Mouse (Mus musculus) hematopoietic stem cell, adult 5-6 weeks (primary cell): ENCODE measurements around the gene Cdh16. TPM values are rescaled to one million over a fixed set of nuclear protein-coding genes. Genes with fewer than 3 reads are reported as not detected.
"Not testable (repeated sequence)": the region's sequence is repeated elsewhere in the genome, so short reads cannot be mapped to it uniquely, and the experiment has no call there.

ENCODE experiments used
- ATAC-seq, 2 experiments: fragments of 125-278 bp in 1 of 2; replicated peaks in 1 of 2; 2 replicates each; pipeline ENCODE4 v1.8.0; 2016 to 2017; ENCODE audit warnings: inconsistent platforms in 2 of 2, mild to moderate bottlenecking in 2 of 2, moderate number of reproducible peaks in 2 of 2, low read depth in 1 of 2, moderate TSS enrichment in 1 of 2; ENCODE audit not compliant: low FRiP score in 2 of 2, poor library complexity in 2 of 2, severe bottlenecking in 2 of 2, insufficient read depth in 1 of 2, low TSS enrichment in 1 of 2
- total RNA-seq: library from RNA; stranded (forward); fragments of 172-1452, 232-1000 nt; gene quantifications from 2 replicates; pipeline ENCODE4 v1.2.3, GENCODE M21; 2017

Gene Cdh16
- not detected in 2 replicates for total RNA-seq

- ATAC-seq: no peak
Observed at GRCm38 (mm10) chr8:104624161-104624560, at the start of gene Cdh16. Gene Cdh16, minus strand, starts transcription at chr8:104624396.

- no peak for ATAC-seq
Observed at GRCm38 (mm10) chr8:104655614-104656013, 31.4 kb upstream of the Cdh16 start.

- peak; percentile 99 for ATAC-seq
Observed at GRCm38 (mm10) chr8:104654984-104655383, 30.8 kb upstream of the Cdh16 start.

GRCm38 (mm10) chr8:104644187-104644586 is 20.0 kb upstream of the Cdh16 start:
- ATAC-seq: not testable (repeated sequence)

GRCm38 (mm10) chr8:104642324-104642654 is 18.1 kb upstream of the Cdh16 start:
- no peak for ATAC-seq

GRCm38 (mm10) chr8:104641426-104642323 is 17.5 kb upstream of the Cdh16 start, which contains the start of gene Ciao2b:
Gene Ciao2b, minus strand, starts transcription at chr8:104641965.
- ATAC-seq: peak; percentile 89 to 92

GRCm38 (mm10) chr8:104640831-104641370 is 16.7 kb upstream of the Cdh16 start:
- no peak for ATAC-seq

- no peak for ATAC-seq
Observed at GRCm38 (mm10) chr8:104640241-104640640, 16.0 kb upstream of the Cdh16 start.

- no peak for ATAC-seq
Observed at GRCm38 (mm10) chr8:104638010-104638409, 13.8 kb upstream of the Cdh16 start.

GRCm38 (mm10) chr8:104635004-104635710 is 11.0 kb upstream of the Cdh16 start:
- no peak for ATAC-seq

- no peak for ATAC-seq
Observed at GRCm38 (mm10) chr8:104633156-104633744, 9.1 kb upstream of the Cdh16 start.

- ATAC-seq: no peak
Observed at GRCm38 (mm10) chr8:104632486-104632885, 8.3 kb upstream of the Cdh16 start.

- ATAC-seq: peak; percentile 14 to 15; a peak in 2 of 4 replicates
Observed at GRCm38 (mm10) chr8:104631975-104632374, 7.8 kb upstream of the Cdh16 start.

GRCm38 (mm10) chr8:104630981-104631663 is 6.9 kb upstream of the Cdh16 start, which contains the start of gene Rrad:
Gene Rrad, minus strand, starts transcription at chr8:104631327.
- peak; percentile 70 to 83 for ATAC-seq

- ATAC-seq: peak in 1 of 2 experiments; percentile 15; a peak in 1 of 4 replicates
Observed at GRCm38 (mm10) chr8:104630574-104630973, 6.4 kb upstream of the Cdh16 start.

GRCm38 (mm10) chr8:104630111-104630479 is 5.9 kb upstream of the Cdh16 start:
- no peak for ATAC-seq
